Mouse (Mus musculus): ENCODE data around the gene Chchd6. TPM values are rescaled to one million over a fixed set of nuclear protein-coding genes. Genes with fewer than 3 reads are reported as not detected.

The Chchd6 gene
- polyA plus RNA-seq, 1 experiment = 28.8 TPM

DNA sequence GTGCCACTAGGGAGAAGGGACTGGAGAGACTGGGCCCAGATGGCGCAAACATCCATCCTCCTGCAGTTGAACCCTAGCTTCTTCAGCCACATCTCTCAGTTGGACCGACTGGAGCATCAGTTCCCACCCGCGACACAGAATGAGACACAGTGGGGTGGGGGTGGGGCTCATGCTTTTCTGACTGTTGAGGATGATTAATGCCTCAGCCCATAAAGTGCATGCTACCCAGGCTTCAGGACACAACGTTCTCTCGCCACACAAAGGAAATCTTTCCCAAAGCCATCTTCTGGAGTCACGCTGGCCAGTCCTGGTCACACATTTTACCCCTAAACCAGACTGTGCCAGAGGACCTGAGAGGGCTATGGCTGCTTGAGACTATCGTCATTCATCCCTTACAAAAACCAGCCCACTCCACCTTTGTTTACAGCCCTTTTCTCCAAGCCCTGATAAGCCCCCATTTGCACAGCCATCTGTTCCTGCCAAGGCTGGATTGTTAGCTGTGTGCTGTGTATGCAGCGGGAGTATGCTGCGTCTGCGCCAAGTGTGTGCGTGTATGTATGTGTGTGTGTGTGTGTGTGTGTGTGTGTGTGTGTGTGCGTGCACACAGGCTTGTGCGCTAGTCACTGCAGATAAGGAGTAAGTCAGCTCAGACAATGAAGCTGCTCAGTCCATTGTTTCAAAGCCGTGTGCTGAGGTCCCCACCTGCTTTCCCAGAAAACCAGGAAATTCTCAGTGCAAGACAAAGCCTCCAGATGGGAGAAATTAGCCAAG is 18.1 kb upstream of the Chchd6 start:
- Histone ChIP-seq H3K27me3 (ENCODE audit: control insufficient read depth, insufficient read depth, insufficient read length) (peaks cover 26% of the 10 kb centered on the region), H3K79me2 (ENCODE audit: control insufficient read depth, insufficient read depth) (no peaks in the 10 kb centered on the region), H3K4me2 (ENCODE audit: low read depth) (no peak overlapping the region), H3K36me3 (ENCODE audit: control insufficient read depth, insufficient read depth) (no peaks in the 10 kb centered on the region), H3ac (ENCODE audit: control insufficient read depth, insufficient read length) (no peak overlapping the region), H3K4me3 (no peak overlapping the region)
- TF ChIP-seq TCF3 (IDR thresholded peaks at IDR 0.05; ENCODE audit: insufficient read length, low read depth) (no peak), SRF (IDR thresholded peaks at IDR 0.05; ENCODE audit: control insufficient read depth, insufficient read length, low read depth) (no peak), MYOD1 (IDR thresholded peaks at IDR 0.05; ENCODE audit: control insufficient read depth in 1 of 3, insufficient read length in 2 of 3, low read depth in 2 of 3) (no peak), REST (IDR thresholded peaks at IDR 0.05; ENCODE audit: insufficient read depth, insufficient read length) (no peak), MYOG (IDR thresholded peaks at IDR 0.05; ENCODE audit: control insufficient read depth in 1 of 3, insufficient read depth in 1 of 3, insufficient read length in 2 of 3, low read depth in 2 of 3) (no peak), TCF12 (IDR thresholded peaks at IDR 0.05; ENCODE audit: insufficient read depth, poor library complexity, severe bottlenecking) (no peak), CEBPB (IDR thresholded peaks at IDR 0.05; ENCODE audit: insufficient read depth, poor library complexity, severe bottlenecking) (no peak), POLR2AphosphoS2 (IDR thresholded peaks at IDR 0.05; ENCODE audit: insufficient read length, low read depth) (no peak), MAX (IDR thresholded peaks at IDR 0.05; ENCODE audit: low read depth) (no peak), USF1 (IDR thresholded peaks at IDR 0.05; ENCODE audit: low read depth) (no peak), POLR2A (IDR thresholded peaks at IDR 0.05; ENCODE audit: insufficient read length, low read depth) (no peak), E2F4 (IDR thresholded peaks at IDR 0.05; ENCODE audit: insufficient read depth) (no peak)

DNA sequence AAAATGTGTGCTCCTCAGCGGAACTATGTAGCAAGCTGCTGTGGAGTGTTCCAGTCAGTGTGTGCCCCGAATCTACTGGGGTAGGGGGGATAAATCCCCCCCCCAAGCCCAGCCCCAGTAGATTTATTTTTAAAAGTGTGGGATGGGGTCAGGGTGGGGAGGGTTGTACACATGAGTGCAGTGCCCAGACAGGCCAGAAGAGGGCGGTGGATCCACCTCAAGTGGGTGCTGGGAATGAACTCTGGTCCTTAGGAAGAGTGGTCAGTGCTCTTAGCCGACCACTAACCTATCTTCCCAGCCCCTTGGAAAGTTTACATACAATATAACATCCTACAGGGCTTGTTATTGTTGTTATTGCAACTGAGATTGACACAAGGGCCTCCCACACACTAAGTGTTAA is 12.5 kb upstream of the Chchd6 start:
- H3K79me2 ChIP-seq (ENCODE audit: control insufficient read depth, insufficient read depth) = no peaks in the 10 kb centered on the region
- peaks cover 6% of the 10 kb centered on the region for H3K27me3 ChIP-seq (ENCODE audit: control insufficient read depth, insufficient read depth, insufficient read length)
- H3K36me3 ChIP-seq (ENCODE audit: control insufficient read depth, insufficient read depth) = no peaks in the 10 kb centered on the region
- no peak overlapping the region for H3K4me2 ChIP-seq (ENCODE audit: low read depth)
- no peak overlapping the region for H3ac ChIP-seq (ENCODE audit: control insufficient read depth, insufficient read length)
- no peak for TF ChIP-seq MYOG (IDR thresholded peaks at IDR 0.05; ENCODE audit: control insufficient read depth in 1 of 3, insufficient read depth in 1 of 3, insufficient read length in 2 of 3, low read depth in 2 of 3)
- TF ChIP-seq MAX (IDR thresholded peaks at IDR 0.05; ENCODE audit: low read depth) = no peak
- TF ChIP-seq CEBPB (IDR thresholded peaks at IDR 0.05; ENCODE audit: insufficient read depth, poor library complexity, severe bottlenecking) = no peak
- no peak for TF ChIP-seq POLR2AphosphoS2 (IDR thresholded peaks at IDR 0.05; ENCODE audit: insufficient read length, low read depth)
- no peak for TF ChIP-seq TCF3 (IDR thresholded peaks at IDR 0.05; ENCODE audit: insufficient read length, low read depth)
- TF ChIP-seq USF1 (IDR thresholded peaks at IDR 0.05; ENCODE audit: low read depth) = no peak
- TF ChIP-seq POLR2A (IDR thresholded peaks at IDR 0.05; ENCODE audit: insufficient read length, low read depth) = no peak
- no peak for TF ChIP-seq E2F4 (IDR thresholded peaks at IDR 0.05; ENCODE audit: insufficient read depth)
- no peak for TF ChIP-seq MYOD1 (IDR thresholded peaks at IDR 0.05; ENCODE audit: control insufficient read depth in 1 of 3, insufficient read length in 2 of 3, low read depth in 2 of 3)
- no peak for TF ChIP-seq REST (IDR thresholded peaks at IDR 0.05; ENCODE audit: insufficient read depth, insufficient read length)
- TF ChIP-seq SRF (IDR thresholded peaks at IDR 0.05; ENCODE audit: control insufficient read depth, insufficient read length, low read depth) = no peak
- no peak for TF ChIP-seq TCF12 (IDR thresholded peaks at IDR 0.05; ENCODE audit: insufficient read depth, poor library complexity, severe bottlenecking)
- no peak overlapping the region for H3K4me3 ChIP-seq

DNA sequence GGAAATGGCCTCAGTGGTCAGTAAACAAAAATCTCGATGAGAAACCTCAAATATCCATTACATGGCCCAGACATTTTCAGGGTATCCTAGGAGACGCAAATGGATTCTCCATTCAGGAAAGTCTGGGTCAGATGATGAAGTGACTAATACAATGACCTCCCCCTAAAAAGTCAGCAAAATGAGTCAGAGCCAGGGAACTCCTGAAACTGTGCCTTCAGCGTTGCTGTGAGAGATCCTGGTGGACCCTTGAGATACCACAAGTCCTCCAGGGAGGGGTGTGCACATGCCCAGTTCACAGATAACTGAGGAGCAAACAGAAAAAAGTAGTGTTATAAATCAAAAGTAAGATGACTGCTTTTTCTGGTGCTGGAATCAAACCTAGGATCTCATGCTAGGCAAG is 10.6 kb upstream of the Chchd6 start:
- H3K4me2 ChIP-seq (ENCODE audit: low read depth) = no peak overlapping the region
- no peaks in the 10 kb centered on the region for H3K36me3 ChIP-seq (ENCODE audit: control insufficient read depth, insufficient read depth)
- no peaks in the 10 kb centered on the region for H3K27me3 ChIP-seq (ENCODE audit: control insufficient read depth, insufficient read depth, insufficient read length)
- no peak overlapping the region for H3K4me3 ChIP-seq
- TF ChIP-seq REST (IDR thresholded peaks at IDR 0.05; ENCODE audit: insufficient read depth, insufficient read length) (no peak), MAX (IDR thresholded peaks at IDR 0.05; ENCODE audit: low read depth) (no peak), E2F4 (IDR thresholded peaks at IDR 0.05; ENCODE audit: insufficient read depth) (no peak)
- H3K79me2 ChIP-seq (ENCODE audit: control insufficient read depth, insufficient read depth) = no peaks in the 10 kb centered on the region
- H3ac ChIP-seq (ENCODE audit: control insufficient read depth, insufficient read length) = no peak overlapping the region

DNA sequence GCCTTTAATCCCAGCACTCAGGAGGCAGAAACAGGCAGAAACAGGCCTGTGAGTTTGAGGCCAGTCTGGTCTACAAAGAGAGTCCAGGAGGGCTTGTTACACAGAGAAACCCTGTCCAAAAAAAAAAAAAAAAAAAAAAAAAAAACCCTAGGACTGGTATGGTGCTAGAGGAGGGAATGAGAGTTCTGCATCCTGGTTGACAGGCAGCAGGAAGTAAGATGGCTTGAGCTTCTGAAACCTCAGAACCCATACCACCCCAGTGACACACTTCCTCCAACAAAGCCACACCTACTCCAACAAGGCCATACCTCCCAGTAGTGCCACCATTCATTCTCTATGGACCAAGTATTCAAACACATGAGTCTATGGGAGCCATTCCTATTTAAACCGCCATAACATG is 1.1 kb upstream of the Chchd6 start:
- no peaks in the 10 kb centered on the region for H3K79me2 ChIP-seq (ENCODE audit: control insufficient read depth, insufficient read depth)
- no peak overlapping the region for H3ac ChIP-seq (ENCODE audit: control insufficient read depth, insufficient read length)
- H3K4me2 ChIP-seq (ENCODE audit: low read depth) = no peak overlapping the region
- H3K4me3 ChIP-seq = no peak overlapping the region
- TF ChIP-seq MAX (IDR thresholded peaks at IDR 0.05; ENCODE audit: low read depth) = no peak
- no peak for TF ChIP-seq POLR2A (IDR thresholded peaks at IDR 0.05; ENCODE audit: insufficient read length, low read depth)
- TF ChIP-seq TCF3 (IDR thresholded peaks at IDR 0.05; ENCODE audit: insufficient read length, low read depth) = no peak
- no peak for TF ChIP-seq E2F4 (IDR thresholded peaks at IDR 0.05; ENCODE audit: insufficient read depth)
- no peak for TF ChIP-seq CEBPB (IDR thresholded peaks at IDR 0.05; ENCODE audit: insufficient read depth, poor library complexity, severe bottlenecking)
- no peak for TF ChIP-seq POLR2AphosphoS2 (IDR thresholded peaks at IDR 0.05; ENCODE audit: insufficient read length, low read depth)
- TF ChIP-seq MYOG (IDR thresholded peaks at IDR 0.05; ENCODE audit: control insufficient read depth in 1 of 3, insufficient read depth in 1 of 3, insufficient read length in 2 of 3, low read depth in 2 of 3) = no peak
- H3K36me3 ChIP-seq (ENCODE audit: control insufficient read depth, insufficient read depth) = no peaks in the 10 kb centered on the region
- no peaks in the 10 kb centered on the region for H3K27me3 ChIP-seq (ENCODE audit: control insufficient read depth, insufficient read depth, insufficient read length)

DNA sequence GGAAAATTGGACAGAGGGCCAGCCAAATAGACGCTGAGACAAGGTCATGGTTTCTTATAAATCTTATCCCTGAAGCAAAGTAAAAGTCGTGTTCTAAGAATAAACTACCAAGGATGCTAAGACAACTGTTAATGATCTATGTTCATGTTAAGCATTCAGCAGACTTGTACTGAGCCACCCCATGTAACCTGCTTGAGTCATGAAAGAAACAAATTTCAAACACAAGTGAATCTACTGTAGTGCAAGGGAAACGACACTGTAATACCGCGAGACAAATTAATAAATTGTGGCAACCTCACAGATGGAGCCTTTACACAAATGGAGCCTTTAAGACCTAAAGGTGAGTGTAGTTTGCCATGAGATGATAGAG is 310 bp upstream of the Chchd6 start:
- no peaks in the 10 kb centered on the region for H3K27me3 ChIP-seq (ENCODE audit: control insufficient read depth, insufficient read depth, insufficient read length)
- peak overlapping the region; percentile 2 for H3ac ChIP-seq (ENCODE audit: control insufficient read depth, insufficient read length)
- peak overlapping the region; percentile 13 for H3K4me2 ChIP-seq (ENCODE audit: low read depth)
- no peaks in the 10 kb centered on the region for H3K36me3 ChIP-seq (ENCODE audit: control insufficient read depth, insufficient read depth)
- peak overlapping the region; percentile 16 for H3K4me3 ChIP-seq
- H3K79me2 ChIP-seq (ENCODE audit: control insufficient read depth, insufficient read depth) = no peaks in the 10 kb centered on the region
- TF ChIP-seq USF1 (IDR thresholded peaks at IDR 0.05; ENCODE audit: low read depth) (no peak), MYOD1 (IDR thresholded peaks at IDR 0.05; ENCODE audit: control insufficient read depth in 1 of 3, insufficient read length in 2 of 3, low read depth in 2 of 3) (no peak), POLR2AphosphoS2 (IDR thresholded peaks at IDR 0.05; ENCODE audit: insufficient read length, low read depth) (no peak), SRF (IDR thresholded peaks at IDR 0.05; ENCODE audit: control insufficient read depth, insufficient read length, low read depth) (no peak), MAX (IDR thresholded peaks at IDR 0.05; ENCODE audit: low read depth) (no peak), E2F4 (IDR thresholded peaks at IDR 0.05; ENCODE audit: insufficient read depth) (no peak), MYOG (IDR thresholded peaks at IDR 0.05; ENCODE audit: control insufficient read depth in 1 of 3, insufficient read depth in 1 of 3, insufficient read length in 2 of 3, low read depth in 2 of 3) (no peak), TCF12 (IDR thresholded peaks at IDR 0.05; ENCODE audit: insufficient read depth, poor library complexity, severe bottlenecking) (no peak), TCF3 (IDR thresholded peaks at IDR 0.05; ENCODE audit: insufficient read length, low read depth) (no peak), REST (IDR thresholded peaks at IDR 0.05; ENCODE audit: insufficient read depth, insufficient read length) (no peak), POLR2A (IDR thresholded peaks at IDR 0.05; ENCODE audit: insufficient read length, low read depth) (no peak), CEBPB (IDR thresholded peaks at IDR 0.05; ENCODE audit: insufficient read depth, poor library complexity, severe bottlenecking) (no peak)
